Mouse (Mus musculus) layer of hippocampus, adult 8-10 months (tissue): ENCODE data around the gene Ace. TPM values are rescaled to one million over a fixed set of nuclear protein-coding genes. Genes with fewer than 3 reads are reported as not detected.
"Not testable (repeated sequence)": the region's sequence is repeated elsewhere in the genome, so short reads cannot be mapped to it uniquely, and the experiment has no call there.

ENCODE experiments used
- DNase-seq, 2 experiments: peaks; one replicate each; pipeline ENCODE4 v3.0.0; 2022; ENCODE audit warnings: low spot score in 2 of 2
- total RNA-seq, 4 experiments: library from RNA; stranded (reverse); gene quantifications; 2 replicates each; pipeline ENCODE4 v1.2.4; 2022

Ace gene
- total RNA-seq, 4 experiments from 2014 or later = 7.8 to 10.9 (median 10.6) TPM

DNA sequence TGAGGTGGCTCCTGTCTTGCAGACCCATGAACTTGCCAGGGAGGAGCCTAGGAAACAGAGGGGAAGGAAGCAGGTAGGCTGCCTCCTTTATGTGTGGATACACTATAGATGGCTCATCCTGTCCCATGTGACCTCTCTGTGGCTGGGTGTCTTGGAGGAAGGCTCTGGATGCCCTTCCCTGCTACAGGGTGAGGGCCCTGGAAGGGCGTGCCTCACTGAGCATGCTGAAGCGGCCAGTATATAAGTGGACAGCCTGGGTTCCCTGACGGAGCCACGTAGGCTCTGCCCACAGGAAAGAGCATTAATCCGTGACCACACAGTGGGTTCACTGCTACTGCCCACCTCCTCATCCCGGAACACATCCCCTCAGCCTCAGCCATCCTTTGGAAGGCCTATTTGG, 21.7 kb downstream of the Ace start:
- DNase-seq = no peak

DNA sequence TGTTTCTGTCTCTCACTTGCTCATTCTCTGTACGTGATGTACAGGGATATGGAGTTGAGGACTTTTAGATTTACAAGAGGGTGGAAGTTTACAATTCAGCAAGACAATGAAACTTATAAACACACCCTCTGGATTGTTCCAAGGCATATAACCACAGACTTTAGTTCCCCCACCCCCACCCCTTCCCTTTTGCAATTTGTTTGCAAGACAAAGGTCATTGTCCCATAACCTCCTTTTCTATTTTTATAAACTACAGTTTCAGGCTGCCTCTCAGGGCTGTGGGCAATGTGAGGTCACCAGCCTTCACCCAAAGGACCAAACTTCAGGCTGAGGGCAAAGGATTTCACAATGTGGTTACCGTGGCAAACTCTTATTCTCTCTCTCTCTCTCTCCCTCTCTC, 22.5 kb downstream of the Ace start:
- no peak for DNase-seq

DNA sequence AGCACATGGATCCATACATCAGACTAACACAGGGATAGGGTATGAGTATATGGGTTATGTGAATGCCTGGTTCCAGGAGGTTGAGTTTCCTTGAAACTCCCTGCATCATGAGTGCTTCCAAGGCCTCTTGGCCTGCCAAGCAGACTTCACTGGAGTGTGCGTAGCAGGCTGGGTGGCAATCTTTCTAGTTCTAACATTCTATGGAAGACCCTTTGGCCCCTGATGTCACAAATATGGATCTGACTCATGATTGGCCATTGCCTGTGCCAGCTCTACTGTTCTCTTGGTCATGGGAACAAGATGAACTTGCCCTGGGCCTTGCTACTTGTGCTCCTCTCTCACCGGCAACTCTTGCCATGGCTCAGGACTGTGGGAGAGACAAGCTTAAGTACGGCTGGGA, 26.6 kb downstream of the Ace start, which contains the start of gene Ace3:
Ace3 (plus strand) TSS at position 301 of the 400 bp plus-strand sequence.
- DNase-seq = no peak

DNA sequence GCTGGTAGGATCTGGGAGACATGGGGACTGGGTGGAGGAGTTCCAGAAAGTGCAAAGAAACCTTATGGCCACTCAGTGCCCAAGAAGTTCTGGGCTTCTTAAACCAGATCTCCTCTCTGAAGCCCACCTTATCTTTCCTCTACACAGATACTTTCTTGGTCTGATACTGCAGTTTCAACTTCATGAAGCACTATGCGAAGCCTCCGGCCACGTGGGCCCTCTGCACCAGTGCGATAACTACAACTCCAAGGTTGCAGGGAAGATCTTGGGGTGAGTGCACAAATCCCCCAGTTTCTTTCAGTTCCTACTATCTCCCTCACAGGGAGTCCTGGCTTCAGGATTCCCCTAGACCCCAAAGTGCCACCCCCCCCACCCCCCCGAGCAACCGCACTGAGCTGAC, 32.3 kb downstream of the Ace start:
- DNase-seq = no peak

DNA sequence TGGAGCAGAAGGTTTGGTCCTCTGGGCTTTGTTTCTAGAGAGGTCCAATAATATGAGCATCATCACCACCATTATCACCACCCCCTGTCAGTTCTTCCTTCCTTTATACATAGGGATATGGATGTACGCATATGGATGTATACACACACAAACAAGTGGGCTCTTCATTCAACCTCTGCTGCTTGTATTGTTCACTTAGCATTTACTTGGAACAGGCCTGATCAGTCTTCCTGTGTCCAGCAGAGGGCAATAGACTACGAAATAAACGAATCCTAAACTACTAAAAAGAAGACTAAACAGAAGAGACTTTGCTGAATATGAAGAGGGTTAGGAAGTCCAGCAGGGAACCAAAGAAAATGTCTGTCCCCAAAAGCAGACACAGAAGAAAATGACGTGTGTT, 34.0 kb downstream of the Ace start:
- peak in 1 of 2 experiments; percentile 28 for DNase-seq

DNA sequence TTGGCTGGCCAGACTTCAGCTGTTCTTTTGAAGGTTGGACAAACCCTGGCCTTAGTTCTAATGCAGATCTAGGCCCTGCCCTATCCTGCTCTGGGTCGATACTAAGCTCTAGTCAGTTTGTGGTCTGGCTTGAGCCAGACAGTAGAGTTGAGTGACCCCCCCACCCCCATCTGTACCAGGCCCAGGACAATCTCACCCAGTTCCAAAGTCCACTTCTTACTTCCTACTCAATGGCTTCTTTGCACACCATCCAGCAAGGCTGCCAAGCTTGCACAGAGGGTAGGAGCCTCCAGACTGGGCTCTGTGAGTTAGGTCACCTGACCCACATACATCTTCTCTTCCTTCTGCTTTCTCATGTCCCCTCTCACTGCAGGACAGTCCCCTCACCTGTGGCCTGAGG, 36.8 kb downstream of the Ace start:
- no peak for DNase-seq

DNA sequence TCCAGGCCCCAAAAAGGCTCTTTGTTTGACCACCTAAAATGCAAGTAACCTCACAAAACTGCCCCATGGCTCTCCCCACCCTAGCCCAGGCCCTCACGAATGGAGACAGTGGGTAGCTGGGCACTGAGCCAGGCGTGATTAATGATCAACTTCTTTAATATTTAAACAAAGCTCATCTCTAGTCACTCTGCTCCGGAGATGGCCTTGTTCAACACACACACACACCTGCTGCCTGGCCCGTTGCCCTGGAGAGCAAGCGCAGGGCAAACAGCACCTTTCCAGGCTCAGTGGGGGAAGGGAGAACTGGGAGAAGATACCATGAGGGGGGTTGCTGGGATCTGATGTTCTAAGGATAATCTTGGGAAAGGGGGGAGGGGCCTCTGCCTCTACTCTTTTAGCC, 38.2 kb downstream of the Ace start:
- no peak for DNase-seq

DNA sequence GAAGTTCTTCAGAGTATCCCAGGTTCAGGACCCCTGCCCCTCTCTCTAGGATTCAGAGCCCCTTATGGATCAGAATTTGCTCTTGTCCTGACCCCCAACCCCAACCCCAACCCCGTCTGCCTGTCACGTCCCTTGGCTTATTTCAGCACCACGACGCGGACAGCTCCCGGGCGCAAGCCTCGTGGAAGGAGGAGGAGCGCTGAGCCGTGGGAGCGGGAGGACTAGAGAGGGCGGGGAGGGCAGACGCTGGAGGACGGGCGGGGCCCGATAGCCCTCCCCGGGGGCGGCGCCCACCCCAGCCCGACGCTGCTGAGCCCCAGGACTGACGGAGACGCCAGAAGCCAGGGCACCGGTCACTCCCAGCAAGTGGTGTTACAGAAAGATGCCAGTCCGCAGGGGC, 40.1 kb downstream of the Ace start, which contains the start of gene Kcnh6:
Kcnh6 (plus strand) TSS at position 304 of the 400 bp plus-strand sequence.
- DNase-seq = no peak

DNA sequence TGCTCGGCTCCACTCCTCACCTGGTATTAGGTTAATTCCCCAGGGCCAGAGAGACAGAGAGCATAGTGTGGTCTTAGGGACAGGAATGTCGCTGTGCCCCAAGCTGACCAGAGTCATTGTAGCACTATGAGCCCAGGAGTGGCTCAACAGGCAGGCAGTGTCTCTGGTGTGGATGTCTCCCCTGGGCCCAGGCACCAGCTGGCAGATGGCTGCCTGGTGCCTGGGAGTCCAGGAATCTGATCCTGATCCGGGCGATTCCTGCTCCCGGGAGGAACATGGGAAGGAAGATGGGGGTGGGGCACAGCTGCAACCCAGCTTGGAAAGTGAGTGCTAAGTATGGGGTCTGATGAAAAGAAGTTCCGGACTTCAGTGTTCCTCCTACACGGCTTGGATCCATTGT, 45.0 kb downstream of the Ace start:
- DNase-seq = no peak

DNA sequence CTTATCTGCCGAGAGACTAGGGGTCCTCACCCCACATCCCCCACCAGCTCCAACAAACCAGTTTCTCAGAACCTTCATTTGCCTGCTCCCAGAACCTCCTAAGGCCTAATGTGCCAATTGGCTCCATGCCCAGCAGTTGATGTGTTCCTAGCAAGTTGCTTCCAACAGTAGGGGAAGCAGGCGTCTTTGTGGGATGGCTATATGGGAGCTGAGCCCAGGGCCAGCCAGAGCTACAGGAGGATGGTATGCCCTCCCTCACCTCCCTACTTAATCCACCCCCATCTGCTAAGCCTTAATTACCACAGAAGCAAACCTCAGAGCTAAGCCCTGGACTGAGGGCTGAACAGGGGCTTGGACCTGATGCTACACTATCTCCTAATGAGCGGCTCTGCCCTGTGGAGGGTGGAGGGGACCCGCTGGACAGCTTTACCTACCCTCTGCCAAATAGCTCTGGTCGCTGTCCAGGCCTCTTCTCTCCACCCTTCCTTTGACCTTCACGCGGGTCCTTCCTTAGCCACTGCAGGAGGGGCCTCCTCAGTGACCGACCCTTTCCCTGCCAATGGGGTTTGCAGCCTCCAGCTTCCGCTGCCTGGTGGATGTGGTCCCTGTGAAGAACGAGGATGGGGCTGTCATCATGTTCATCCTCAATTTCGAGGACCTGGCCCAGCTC, 45.9 kb downstream of the Ace start:
- peak in 1 of 2 experiments; percentile 61 for DNase-seq

DNA sequence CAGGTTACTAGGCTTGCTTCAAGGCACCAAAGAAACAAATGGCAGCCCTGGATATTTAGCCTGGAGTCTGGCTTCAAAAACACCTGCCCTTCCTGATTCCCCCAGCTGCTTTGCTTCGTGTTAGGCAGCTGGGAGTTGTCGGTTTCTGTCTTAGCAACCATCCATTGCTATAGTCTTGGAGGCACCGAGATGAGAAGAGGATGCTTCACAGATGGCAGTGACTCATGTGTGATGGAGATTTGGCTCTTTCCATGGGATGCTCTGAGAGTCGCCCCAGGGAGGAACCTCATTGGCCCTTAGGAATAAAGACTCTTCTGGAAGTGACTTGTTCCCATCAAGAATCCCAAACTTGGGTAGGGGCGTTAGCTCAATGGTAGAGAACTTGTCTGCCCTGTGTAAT, 48.7 kb downstream of the Ace start:
- DNase-seq = no peak

DNA sequence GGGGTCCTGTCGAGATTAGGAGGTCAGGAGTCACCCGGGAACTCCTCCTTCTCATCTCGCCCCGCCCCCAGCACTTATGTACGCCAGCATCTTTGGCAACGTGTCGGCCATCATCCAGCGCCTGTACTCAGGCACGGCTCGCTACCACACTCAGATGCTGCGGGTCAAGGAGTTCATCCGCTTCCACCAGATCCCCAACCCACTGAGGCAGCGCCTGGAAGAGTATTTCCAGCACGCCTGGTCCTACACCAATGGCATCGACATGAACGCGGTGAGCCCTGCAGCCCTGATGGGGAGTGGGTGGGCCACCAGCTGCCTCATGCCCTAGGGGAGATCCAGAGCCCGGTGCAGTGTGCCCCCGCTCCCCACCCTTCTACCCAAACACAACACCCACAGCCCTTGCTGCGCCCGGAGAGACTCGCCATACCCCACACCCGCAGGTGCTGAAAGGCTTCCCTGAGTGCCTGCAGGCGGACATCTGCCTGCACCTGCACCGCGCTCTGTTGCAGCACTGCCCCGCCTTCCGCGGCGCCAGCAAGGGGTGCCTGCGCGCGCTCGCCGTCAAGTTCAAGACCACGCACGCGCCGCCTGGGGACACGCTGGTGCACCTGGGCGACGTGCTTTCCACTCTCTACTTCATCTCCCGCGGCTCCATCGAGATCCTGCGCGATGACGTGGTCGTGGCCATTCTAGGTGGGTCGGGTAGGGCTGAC, 52.5 kb downstream of the Ace start:
- DNase-seq = peak; percentile 55

DNA sequence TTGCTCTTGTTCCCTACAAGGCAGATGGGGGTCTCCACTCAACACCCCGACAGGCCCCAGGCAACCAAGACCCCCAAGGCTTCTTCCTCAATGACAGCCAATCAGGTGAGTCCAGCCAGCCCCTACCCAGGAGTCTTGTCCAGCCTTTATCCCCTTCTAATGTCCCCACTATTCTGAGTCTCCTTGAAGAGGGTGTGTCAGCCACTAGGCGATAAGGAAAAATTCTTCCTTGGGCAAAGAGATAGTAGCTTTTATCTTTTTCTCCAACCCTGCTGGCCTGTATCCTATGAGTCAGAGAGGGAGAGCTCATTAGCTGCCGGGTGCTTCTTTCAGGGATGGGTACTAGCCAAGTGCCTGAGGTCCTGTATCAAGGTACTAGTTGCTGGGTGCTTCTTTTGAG, 58.0 kb downstream of the Ace start:
- DNase-seq = no peak

DNA sequence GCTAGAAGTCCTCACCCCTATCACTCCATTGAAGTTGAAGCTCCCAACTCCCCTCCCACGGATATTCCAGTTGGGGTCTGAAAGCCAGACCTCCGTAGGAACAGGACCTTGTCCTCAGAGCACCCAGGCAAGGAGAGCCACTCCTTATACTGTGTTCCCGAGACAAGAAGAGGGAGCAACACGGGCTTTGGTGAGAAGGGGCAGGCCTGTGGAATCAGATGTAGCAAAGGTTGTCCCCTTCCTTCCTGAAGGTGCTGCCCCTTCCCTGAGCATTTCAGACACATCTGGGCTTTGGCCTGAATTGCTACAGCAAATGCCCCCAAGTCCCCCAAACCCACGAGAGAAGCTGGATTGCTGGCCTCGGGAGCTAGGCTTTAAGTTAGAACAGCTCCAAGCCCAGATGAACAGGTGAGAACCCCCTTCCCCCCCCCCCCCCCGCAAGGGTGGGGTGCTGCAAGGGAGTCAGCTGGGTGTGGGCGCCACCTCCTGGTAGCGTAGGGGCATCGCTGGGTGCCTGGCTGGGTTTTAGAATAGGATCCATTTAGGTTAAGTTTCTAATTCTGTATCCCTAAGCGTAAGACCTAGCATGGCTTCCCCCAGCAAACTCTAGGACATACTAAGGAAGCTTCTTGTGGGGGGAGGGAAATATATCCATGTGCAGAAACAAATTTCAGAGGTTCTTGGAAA, 58.9 kb downstream of the Ace start:
- peak in 1 of 2 experiments; percentile 77 for DNase-seq

DNA sequence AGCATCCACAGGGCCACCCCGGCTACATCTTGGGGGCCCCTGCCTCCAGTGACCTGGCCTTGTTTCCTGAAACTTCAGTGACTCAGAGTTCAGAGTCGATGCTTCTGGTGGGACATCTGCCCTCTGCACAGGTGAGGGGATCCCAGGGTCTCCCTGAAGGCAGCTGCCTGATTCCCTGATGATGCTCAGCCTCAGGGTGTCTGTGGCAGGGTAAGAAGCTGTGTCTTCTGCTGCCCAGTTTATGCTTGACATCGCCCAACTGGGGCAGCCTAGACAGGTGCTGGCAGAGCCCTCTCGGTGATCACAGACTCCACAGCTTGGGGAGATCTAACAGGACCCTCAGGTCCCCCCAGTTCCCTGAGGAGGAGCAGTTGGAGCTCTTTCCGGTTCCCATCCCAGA, 59.9 kb downstream of the Ace start:
- no peak for DNase-seq

DNA sequence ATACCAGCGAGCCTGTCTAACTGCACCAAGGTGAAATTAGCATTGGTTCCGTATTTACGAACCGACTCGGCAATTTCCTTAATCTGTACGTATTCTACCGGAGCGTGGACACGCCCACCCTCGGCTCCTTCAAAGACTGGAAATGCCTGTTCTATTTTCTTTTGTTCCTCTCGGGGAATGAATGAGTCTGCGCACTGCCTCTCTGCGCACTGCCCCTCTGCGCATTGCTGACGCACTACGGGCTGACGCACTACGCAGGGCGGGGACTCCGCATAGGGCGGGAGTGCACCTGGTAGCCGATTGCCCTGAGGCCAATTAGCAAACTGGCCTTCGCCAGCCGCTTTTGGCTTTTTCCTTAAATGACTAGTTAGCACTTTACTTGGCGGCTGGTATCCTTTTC, 64.3 kb downstream of the Ace start:
- DNase-seq = not testable (repeated sequence)

DNA sequence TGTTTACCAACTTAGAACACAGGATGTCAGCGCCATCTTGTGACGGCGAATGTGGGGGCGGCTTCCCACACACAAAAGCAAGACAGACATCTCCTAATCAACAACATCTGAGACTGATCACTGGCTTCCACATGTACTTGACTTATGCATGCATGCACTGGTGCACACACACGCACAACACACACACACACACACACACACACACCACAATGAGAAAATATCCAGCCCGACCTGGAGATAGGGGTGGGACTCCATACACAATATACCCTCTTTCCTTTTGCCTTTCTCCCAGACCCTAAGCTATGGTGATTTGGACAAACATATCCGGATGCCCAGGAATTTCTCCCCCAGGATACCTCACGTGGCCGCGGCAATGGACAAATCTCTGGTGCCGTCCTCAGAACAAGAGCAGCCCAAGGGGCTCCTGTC, 65.8 kb downstream of the Ace start:
- DNase-seq = no peak

DNA sequence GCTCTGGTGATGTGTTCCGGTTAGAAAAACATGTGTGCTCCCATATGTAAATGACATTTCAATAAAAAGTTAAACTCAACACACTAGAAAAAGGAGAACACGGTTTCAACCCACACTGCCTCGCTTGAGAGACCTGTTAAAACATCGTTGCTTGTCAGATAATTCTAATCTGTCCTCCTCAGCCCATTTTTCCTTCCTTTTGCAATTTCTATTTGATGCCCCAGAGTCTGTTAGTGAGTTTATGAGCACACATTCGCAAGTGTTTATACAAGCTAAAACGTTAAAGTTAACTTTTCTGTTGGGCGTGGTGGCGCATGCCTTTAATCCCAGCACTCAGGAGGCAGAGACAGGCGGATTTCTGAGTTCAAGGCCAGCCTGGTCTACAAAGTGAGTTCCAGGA, 67.2 kb downstream of the Ace start:
- DNase-seq = no peak

DNA sequence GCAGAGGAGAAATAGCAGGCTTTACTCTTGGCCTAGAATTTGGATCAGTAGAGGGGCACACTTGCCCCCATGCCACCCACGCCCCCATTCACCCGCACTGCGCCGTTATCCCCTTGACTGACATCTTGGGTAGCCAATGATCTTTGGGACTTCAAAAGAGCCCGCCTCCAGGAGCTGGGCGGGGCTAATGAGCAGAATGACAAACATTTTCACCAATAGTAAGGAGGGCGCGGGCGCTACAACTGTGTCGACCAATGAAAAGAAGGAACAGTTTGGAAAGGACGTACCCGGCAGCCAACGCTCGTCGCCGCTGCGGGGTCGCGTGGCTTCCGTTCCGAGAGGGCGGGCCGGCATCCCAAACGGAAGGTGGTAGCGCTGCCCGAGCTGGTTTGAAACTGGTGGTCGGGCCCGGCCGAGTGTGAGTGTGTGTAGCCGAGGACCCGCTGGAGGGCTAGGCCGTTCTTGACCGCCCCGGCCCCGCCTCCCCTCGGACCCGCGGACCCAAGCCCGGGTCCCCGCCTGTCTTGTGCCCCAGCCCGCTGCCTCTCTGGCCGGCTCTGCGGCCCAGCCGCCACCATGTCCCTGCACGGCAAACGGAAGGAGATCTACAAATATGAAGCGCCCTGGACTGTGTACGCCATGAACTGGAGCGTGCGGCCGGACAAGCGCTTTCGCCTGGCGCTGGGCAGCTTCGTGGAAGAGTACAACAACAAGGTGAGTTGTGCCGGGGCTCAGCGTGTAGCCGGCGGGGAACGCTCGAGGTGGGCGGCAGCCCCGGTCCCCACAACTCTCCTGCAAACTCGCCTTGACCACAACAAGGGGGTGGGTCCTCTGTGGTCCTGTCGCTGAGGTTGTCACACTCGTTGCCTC, 69.0 kb downstream of the Ace start, which contains the start of gene Dcaf7:
Dcaf7 (plus strand) TSS at position 325 of the 870 bp plus-strand sequence.
- peak; percentile 98 to 99 for DNase-seq

DNA sequence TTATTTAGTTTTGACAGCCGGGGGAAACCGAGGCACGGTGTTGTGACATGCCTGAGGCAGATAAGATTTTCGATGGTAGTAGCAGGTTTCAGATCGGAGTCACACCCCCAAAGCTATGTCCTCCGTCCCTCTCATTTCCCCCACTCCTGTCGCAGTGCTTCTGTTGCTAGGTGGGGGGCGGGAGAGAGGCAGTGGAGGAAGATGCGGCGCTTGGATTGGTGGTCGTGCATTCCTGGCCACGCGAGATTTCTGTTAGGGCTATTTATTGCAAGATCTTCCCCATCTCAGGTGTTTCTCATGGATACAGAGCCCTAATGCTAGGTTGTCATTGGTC, 69.6 kb downstream of the Ace start:
- peak; percentile 63 to 74 for DNase-seq
